Mouse (Mus musculus) spleen, postnatal 10 days (tissue): ENCODE data around the gene Ifitm2.
"Not testable (repeated sequence)": the region's sequence is repeated elsewhere in the genome, so short reads cannot be mapped to it uniquely, and the experiment has no call there.

Source experiments
- DNase-seq, 2 experiments: peaks; one replicate each; pipeline ENCODE4 v3.0.0; 2021 to 2022; ENCODE audit warnings: low spot score in 2 of 2

The Ifitm2 gene

DNA sequence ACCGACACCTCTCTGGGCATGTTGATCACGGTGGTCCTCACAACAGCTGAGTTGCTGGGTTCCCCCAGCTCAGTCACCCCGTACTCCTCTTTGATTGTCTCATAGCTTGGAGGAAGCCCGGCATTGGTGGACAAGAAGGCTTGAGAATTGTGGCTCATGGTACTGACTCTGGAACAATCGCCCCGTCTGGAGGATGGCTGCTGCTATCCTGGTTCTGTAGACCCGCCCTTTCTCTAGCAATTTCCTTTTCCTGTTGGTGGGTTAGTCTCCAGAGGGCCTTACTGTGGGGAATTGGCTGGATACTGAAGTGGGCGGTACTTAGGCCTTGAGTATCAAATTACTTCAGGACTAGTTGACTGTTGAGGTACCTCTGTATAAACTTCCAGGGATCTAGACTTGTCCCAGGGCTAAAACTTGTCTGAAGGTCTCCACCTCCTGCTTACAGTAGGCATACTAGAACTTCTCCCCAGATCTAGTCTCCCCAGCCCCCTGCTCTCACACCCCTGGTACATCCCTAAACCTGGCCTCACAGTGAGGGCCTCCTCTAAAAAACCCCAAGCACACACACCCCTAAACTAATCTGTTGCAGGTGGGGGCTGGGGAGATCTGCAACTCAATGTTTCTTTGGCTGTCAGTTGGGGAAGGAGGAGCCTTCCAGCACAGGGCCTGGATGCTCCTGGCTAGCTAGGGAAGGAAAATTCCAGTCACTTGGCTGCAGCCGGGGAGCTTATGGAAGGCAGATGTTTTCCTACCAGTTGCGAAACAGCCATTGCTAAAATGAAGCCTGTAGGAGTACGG lies at the start of gene Ifitm2, which contains the start of gene Gm45717:
Ifitm2 (minus strand) TSS at position 230 of the 798 bp plus-strand sequence.
Gm45717 (minus strand) TSS at position 180 of the 798 bp plus-strand sequence.
- DNase-seq = peak in 1 of 2 experiments; percentile 25

DNA sequence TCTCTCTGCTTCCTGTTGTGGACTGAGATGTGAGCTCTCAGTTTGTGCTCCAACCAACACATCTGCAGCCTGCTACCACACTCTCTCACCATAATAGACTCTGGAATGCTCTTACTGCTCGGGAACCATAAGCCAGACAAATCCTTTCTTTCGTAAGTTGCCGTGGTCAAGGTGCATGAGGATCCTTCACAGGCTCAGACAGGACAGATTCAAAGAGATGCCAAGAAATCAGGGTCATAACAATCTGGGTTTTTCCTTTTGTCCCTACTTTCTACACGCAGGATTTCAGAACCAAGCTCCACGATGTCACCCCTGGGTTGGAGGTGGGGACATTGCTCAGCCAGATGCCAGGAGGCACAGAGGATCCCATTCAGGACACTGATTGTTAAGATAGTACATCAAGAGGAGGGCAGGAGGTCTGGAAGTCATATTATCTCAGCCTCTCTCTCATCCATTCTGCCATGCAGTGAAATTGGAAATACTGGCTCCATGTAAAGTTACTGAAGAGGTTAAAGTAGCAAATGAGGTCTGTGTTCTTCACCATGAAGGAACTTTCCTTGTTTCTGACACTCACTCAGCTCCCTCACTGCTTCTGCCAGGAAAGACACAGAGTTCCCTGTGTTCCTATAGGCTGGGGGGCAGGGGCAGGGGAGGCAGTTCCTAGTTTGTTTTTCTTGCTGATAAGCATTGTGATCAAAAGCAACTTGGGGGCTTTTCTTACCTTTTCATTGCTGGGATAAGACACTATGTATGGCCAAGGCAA lies 47.6 kb upstream of the Ifitm2 start:
- DNase-seq = no peak

DNA sequence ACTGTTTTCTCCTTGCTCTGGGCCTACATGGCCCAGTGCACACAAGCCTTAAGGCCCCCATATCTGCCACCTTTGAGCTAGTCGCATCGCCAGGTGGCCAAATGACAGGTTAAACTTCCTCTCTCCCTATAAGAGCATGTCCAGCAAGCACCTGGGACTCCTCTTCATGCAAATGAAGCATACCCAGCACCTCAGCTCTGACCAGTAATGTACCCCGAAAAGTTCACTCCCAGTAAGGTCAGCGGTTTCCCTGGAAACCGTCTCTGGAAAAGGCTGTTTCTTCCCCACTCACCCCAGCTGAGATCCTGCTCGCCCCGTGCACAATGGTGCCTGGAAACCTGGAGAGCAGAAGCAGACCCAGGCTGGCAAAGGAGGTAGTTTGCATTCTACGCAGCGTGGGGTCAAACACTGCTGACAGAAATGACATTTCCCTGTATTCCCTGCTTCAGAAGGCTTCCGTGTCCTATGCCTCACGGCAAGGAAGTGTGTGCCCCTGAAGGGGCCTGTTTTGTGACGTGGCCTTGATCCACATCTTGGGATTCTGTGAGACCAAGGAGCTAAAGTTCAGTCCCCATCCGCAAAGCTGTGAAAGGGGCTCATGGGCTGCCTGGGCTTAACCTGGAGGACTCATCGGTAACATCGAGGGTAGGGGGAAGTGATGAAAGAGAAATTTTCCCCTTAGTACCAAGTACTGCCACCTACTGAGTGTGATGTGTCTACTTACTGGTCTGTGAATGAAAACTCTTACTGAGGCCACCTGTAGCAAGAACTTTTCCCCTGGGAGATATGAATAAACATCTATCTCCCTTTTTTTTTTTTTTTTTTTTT lies 45.3 kb upstream of the Ifitm2 start:
- DNase-seq = no peak

DNA sequence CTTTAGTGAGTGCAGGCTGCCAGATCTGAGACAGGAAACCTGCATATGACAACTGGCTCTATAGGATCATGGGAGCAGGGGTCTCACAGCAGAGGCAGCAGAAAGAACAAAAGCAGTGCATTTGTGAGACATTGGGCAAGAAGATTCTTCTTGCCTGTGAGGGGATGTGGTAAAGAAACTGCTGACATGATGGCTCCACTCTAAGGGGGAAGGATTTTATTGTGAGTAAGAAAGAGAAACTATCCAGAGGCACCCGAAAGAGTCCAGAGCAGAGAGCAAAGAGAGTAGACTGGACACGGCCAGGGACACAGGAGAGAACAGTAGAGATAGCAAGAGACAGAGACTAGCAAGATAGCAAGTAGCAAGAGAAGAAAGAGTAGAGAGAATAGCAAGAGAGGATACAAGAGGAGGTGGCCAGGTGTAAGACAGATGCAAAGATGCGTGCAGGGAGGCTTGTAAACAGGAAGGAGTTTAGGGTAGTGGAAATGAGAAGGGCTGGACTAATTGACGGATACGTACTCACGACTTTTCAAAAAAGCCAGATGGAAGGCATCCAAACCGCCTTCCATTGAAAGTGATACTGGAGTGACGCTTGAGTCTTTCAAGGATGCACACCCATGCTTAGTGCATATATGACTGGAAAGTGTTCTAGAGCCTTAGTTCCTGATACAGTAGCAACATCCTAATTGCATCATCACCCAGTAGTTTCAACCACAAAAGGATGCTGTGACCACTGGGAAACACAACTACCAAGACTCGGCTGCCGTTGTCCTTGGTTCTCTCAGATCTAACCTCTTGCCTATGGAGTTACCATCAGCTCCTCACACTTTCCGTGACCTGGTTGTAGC lies 43.3 kb upstream of the Ifitm2 start:
- DNase-seq = no peak

DNA sequence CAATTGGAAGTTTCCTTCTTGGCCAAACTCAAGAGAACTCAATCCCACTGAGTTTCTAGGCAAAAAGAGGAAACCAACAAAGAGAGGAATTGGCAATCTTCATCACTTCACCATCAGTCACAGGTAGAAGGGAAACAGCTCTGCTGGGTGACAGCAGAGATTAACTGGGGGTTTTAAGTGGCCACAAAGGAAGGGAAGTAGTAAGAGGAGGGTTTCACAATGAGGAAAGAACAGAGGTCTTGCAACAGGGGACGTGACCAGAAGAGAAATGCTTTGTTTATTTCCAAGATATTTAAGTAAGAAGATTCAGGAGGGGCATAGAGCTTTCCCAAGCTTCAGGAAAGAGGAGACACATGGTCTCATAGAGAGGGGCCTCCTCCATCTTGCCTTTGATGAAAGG lies 42.0 kb upstream of the Ifitm2 start:
- no peak for DNase-seq

DNA sequence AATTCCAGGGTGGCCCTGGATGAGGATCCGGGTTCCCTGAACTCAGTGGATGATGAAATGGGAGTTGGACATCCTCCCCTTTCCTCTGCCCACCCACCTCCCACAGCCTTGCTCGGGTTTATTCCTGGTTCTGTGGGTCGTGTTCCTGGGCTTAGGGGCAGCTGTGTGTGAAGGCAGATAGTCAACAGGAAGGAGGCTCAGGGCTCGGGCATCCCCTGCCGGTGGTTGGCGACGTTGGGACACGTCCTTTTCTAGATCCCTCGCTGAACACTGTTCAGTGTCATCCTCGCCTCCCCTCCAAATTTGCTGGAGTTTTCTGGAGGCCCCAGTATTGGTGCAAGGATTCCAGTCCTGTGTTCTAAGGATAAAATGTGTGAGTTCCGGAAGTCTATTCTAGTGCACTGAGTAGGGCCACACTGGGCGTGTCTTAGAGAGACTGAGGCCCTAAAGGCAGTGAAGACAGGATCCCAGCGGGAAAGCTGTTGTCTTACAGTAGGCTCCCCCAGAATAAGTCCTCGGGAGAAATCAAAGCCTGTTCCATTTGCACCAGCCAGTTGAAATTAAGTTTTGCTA lies 35.4 kb upstream of the Ifitm2 start:
- DNase-seq = no peak

DNA sequence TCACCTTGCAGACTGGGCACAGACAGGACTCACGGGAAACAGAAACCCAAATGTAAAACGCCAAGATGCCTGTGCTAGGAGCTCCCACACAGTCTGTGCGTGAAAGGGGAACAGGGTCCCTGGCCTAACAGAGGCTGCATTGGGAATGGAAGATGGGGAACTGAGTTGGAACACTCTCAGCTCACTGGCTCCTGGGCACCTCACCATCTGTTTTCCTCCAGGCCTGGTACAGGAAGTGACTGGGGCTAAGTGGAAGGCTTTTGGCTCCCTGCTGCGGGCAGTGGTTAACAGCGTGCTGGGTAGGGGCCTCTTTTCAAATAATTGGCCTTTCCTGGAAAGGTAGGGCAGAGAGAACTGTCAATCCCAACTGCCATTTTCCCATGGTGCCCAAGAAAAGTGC lies 34.8 kb upstream of the Ifitm2 start:
- no peak for DNase-seq

DNA sequence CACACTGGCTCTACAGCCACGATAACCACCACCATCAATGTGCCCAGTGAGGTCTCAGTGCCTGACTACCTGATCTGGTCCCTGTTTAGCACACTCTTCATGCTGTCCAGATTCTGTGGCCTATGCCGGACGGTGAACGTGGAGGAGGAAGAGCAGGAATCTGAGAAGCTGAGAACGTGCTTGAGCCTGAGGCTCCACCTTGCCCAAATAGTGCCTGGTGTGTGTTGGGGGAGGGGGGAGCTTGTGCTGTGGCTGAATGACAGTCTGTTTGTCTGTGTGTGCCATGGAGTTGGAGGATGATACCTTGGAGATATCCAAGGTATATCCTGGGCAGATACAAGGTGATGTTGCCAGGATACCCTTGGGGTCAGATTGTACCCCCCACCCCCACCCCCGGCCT lies 34.4 kb upstream of the Ifitm2 start:
- DNase-seq = no peak

DNA sequence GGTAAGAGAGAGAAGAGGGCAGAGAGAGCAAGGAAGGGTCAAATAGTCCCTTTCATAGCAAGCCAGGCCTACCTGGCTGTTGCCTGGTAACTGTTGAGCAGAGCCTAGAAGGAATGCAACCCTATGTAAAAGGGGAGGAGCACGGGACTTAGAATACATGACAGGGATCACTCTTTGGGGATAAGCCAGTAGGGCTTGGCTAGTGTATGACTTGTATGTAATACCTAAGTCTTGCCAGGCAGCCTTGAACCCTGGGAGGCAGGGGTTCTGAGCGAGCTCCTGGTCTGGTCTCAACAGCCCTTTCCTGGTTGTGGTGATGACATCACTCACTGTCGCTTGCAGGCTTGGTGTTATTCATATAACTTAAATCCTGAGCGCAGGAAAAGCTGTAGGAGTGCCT lies 33.2 kb upstream of the Ifitm2 start:
- no peak for DNase-seq

DNA sequence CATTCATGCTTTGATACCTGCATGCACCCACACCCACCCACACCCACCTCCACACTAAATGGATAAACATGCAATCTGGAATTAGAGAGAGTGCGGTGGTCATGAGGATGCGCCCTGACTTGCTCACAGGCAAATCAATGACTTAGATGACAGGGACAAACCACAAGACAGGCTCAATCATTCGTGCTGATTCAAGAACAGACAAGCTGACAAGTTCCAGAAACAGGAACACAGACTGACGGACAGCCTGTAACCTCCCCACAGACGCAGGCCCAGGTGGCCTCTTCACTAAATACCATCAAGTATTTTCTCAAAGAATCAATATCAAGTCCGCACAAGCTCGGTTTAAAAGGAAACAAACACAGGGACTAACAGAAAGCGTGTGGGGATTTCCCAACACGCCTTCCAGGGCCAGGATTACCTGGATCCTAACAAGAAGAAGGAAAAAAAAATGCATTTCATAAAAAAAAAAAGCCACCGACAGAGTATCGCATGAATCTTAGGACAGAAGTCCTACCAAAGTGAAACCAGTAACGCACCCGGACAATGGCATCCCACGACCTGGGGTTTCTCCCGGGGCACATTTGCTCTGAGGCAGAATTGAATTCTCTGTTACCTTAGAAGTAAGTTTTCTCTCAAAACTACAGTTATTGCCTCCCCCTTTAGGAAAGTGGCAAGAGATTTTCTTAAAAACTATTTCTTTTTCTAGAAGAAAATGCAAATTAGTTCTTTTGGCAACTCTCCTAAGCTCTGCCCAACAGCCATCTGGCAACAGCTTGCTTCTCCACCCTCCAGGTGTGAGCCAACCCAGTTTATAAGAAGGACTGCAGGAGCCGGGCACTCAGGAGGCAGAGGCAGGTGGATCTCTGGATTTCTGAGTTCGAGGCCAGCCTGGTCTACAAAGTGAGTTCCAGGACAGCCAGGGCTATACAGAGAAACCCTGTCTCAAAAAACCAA lies 31.7 kb upstream of the Ifitm2 start:
- DNase-seq = no peak

DNA sequence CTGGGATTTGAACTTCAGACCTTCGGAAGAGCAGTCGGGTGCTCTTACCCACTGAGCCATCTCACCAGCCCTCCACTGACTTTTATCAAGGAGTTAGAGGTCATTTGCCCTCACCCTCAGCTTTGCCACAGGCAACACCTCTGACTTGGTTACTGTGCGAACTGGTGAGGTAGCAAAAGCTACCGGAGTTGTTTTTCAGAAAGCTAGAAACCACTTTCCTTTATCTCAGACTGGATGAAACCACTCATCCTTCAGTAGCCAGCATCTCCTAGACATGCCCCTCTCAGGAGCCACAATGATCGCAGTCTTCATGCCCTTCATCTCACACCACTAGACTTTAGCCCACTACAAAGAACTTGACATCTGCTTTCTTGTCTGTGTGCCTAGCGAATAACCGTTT lies 27.2 kb upstream of the Ifitm2 start:
- no peak for DNase-seq

DNA sequence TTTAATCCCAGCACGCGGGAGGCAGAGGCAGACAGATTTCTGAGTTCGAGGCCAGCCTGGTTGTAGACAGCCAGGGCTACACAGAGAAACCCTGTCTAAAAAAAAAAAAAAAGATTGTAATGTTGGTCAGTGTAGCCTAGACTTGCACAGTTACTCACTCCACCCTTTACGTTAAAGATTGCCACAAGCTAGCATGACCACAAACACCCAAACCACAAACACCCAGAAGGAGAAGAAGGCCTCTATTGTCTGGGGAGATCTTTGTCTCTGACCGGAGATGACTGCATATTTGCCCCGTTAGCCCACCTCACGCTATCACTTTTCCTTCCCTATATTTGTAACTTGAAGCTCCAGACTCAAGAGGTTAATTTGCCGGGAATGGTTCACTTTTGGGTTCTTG lies 25.9 kb upstream of the Ifitm2 start:
- no peak for DNase-seq

DNA sequence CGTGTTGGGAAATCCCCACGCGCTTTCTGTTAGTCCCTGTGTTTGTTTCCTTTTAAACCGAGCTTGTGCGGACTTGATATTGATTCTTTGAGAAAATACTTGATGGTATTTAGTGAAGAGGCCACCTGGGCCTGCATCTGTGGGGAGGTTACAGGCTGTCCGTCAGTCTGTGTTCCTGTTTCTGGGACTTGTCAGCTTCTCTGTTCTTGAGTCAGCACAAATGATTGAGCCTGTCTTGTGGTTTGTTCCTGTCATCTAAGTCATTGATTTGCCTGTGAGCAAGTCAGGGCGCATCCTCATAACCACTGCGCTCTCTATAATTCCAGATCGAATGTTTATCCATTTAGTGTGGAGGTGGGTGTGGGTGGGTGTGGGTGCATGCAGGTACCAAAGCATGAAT lies 20.9 kb upstream of the Ifitm2 start:
- not testable (repeated sequence) for DNase-seq

DNA sequence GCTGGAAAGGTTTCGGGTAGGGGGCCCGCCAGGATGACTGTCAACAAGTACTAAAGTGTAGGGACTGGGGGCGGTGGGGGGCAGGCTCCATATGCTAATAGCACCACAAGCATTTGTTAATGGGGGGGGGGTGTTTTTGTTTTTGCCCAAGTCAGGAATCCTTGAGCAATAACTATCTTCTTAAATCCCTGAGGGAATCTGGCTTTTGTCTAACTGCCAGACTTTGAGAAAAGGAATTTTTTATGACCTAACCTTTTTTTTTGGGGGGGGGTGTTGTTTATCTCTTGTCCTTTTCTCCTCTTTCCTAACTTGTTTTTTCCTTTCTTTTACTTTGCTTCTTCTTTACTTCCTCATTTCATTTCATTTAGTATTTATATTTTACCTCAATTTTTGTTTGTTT lies 19.7 kb upstream of the Ifitm2 start:
- DNase-seq = no peak

DNA sequence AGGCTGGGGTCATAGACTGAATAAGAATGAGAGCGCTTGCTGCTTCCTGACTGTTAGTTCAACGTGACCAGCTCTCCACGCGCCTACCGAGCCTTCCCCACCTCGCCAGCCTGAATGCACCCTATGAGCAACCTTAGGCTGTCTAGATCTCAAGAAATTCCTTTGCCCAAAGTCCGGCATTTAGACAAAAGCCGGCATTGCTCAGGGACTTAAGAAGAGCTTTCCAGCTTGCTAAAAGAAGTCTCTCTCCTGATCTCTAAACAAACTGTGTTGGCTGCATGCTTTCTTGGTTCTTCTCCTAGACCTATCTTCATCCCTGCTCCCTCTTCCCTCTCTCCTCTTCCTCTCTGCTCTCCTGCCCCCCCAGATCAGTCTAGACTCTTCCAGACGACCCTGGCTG lies 19.2 kb upstream of the Ifitm2 start:
- no peak for DNase-seq

DNA sequence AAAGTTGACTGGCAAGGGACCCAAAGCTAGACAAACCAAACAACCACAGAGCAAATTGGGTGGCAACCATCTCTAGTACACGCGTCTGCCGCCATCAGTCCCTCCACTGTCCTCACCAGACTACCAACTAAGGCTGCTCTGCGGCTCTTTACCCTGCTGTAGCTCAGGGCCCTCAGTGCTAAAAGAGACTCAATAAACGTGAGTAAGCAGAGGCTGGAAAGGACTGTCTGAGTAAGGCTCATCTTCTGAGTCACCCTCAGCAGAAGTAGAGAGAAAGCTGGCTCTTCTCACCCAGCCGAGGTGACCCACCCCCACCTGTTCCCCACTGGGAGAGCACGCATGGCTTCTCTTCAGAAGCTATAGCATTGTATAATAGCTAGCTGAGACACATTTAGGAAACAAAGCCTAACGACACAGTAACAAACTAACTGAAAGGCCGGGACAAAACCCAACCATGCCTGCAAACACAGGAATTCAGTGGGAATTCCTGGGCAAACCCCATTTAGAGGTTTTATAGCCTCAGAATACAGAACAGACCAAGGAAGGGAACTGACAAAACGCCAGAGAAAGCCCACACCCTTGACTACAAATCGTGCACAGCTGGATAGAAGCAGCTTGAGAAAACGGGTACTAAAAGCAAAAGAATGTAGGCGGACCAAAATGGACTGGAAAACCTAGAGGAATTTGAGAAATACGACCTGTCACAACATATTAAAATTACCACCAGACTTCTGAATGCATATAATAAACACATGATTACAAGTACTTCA lies 17.8 kb upstream of the Ifitm2 start:
- no peak for DNase-seq

DNA sequence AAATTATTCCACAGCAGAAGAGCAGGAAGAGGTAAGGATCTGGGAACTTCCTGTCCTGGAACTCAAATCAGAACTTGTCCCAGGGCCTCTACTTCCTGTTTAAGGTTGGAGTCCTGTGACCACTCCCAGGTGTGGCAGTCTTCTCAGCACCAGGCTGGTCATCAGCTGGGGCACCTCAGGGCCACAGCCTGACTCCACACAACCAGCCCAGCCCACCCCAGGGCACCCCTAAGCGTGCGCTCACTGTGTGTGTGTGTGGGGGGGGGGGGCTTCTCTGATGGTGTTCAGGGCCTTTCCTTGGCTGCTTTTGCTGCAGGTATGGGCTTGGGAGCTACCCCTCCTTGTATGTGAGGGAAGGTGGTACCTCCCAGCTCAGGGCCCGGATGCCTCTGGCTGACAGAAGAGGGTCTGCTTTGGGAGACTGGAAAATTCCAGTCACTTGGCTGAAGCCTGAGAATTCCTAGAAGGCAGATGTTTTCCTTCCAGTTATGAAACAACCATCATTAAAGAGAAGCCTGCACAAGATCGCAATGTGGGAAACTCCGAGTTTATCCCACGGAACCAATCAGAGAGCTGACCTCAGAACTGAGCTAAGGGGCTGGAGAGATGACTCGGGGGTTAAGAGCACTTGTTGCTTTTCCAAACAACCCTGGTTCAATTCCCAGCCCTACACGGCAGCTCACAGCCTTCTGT lies 15.8 kb upstream of the Ifitm2 start:
- DNase-seq = no peak

DNA sequence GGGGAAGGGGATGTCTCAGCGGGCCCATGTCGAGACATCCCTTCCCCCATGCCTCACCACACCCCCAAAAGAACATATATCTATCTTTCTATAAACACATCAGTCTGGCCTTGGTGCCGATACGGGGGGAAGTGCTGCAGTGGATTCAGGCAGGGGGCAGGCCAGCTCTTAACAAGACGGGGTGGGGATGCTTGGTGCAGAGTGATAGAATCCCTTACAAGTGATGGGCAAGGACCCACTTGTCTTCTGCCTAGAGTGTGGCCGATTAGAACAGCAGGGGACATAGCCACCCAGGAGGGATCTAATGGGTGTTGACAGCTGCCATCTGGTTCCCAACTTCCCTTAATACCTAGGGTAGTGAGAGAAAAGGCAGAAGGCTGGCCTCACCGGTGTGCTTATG lies 15.1 kb upstream of the Ifitm2 start:
- no peak for DNase-seq
